Mouse (Mus musculus): ENCODE data around the gene Card19. TPM values are rescaled to one million over a fixed set of nuclear protein-coding genes. Genes with fewer than 3 reads are reported as not detected.

The Card19 gene
- polyA plus RNA-seq, 1 experiment from 2014 or later, result 32.3 TPM

GRCm38 (mm10) chr13:49186798-49187287, 29.0 kb downstream of the Card19 start:
- Histone ChIP-seq H3K4me2 (ENCODE audit: low read depth, low read length) (peak overlapping the region; percentile 92), H3K27me3 (ENCODE audit: insufficient read depth, low read length) (no peaks in the 10 kb centered on the region), H3K4me3 (ENCODE audit: low read depth, low read length) (peak overlapping the region; percentile 65; the same call in 1 of the 2 replicates), H3K36me3 (replicated peaks; ENCODE audit: insufficient read depth, low read length) (no peaks in the 10 kb centered on the region), H3K9me3 (ENCODE audit: low read length) (no peaks in the 10 kb centered on the region), H3K4me1 (ENCODE audit: insufficient read depth) (peaks cover 53% of the 10 kb centered on the region), H3K9ac (replicated peaks) (peak overlapping the region; percentile 57), H3K27ac (ENCODE audit: low read depth) (peak overlapping the region; percentile 95)
- ATAC-seq, result peak; percentile 9
- TF ChIP-seq EP300 (IDR thresholded peaks at IDR 0.05; ENCODE audit: low read depth) (no peak), CTCF (IDR thresholded peaks at IDR 0.05; ENCODE audit: low read depth) (no peak)
- DNase-seq, result no peak
- WGBS (ENCODE audit: insufficient replicate concordance), result 22% methylated on average over 11 of the region's 11 CpGs

DNA sequence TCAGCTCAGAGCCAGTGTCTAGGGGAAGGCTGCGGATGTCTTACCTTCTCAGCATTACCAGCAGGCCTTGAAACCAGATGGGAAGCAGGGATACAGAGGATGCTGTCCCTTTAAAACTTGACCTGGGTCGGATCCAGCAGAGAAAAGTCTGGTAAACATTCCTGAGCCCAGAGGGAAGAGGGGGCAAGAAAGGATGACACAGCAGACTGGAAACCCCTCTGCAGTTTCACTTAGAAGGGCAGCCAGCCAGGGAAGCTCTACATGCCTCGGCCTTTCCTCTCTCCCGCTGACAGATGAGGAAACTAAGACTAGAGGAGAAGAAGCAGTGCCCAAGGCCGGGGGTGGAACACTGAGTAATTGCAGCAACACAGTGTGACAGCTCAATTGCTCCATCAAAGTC, 32.2 kb downstream of the Card19 start:
- no peak overlapping the region for H3K4me2 ChIP-seq (ENCODE audit: low read depth, low read length)
- peaks cover 26% of the 10 kb centered on the region for H3K4me1 ChIP-seq (ENCODE audit: insufficient read depth)
- no peaks in the 10 kb centered on the region for H3K27me3 ChIP-seq (ENCODE audit: insufficient read depth, low read length)
- H3K36me3 ChIP-seq (replicated peaks; ENCODE audit: insufficient read depth, low read length), result no peaks in the 10 kb centered on the region
- no peak for ATAC-seq
- no peak overlapping the region for H3K27ac ChIP-seq (ENCODE audit: low read depth)
- no peak overlapping the region for H3K4me3 ChIP-seq (ENCODE audit: low read depth, low read length)
- WGBS (ENCODE audit: insufficient replicate concordance), result 43% methylated on average over 5 of the region's 5 CpGs
- H3K9ac ChIP-seq (replicated peaks), result no peak overlapping the region; the same call in 1 of the 2 replicates
- DNase-seq, result no peak
- no peaks in the 10 kb centered on the region for H3K9me3 ChIP-seq (ENCODE audit: low read length)
- TF ChIP-seq EP300 (IDR thresholded peaks at IDR 0.05; ENCODE audit: low read depth), result no peak
- no peak for TF ChIP-seq CTCF (IDR thresholded peaks at IDR 0.05; ENCODE audit: low read depth)

GRCm38 (mm10) chr13:49183161-49183560, 32.7 kb downstream of the Card19 start:
- 49% methylated on average over 5 of the region's 5 CpGs for WGBS (ENCODE audit: insufficient replicate concordance)
- Histone ChIP-seq H3K4me1 (ENCODE audit: insufficient read depth) (peaks cover 21% of the 10 kb centered on the region), H3K9me3 (ENCODE audit: low read length) (no peaks in the 10 kb centered on the region), H3K36me3 (replicated peaks; ENCODE audit: insufficient read depth, low read length) (no peaks in the 10 kb centered on the region), H3K27ac (ENCODE audit: low read depth) (no peak overlapping the region), H3K27me3 (ENCODE audit: insufficient read depth, low read length) (no peaks in the 10 kb centered on the region), H3K9ac (replicated peaks) (no peak overlapping the region; the same call in 1 of the 2 replicates), H3K4me3 (ENCODE audit: low read depth, low read length) (no peak overlapping the region), H3K4me2 (ENCODE audit: low read depth, low read length) (no peak overlapping the region)
- ATAC-seq, result no peak
- no peak for TF ChIP-seq CTCF (IDR thresholded peaks at IDR 0.05; ENCODE audit: low read depth)
- TF ChIP-seq EP300 (IDR thresholded peaks at IDR 0.05; ENCODE audit: low read depth), result no peak
- no peak for DNase-seq

DNA sequence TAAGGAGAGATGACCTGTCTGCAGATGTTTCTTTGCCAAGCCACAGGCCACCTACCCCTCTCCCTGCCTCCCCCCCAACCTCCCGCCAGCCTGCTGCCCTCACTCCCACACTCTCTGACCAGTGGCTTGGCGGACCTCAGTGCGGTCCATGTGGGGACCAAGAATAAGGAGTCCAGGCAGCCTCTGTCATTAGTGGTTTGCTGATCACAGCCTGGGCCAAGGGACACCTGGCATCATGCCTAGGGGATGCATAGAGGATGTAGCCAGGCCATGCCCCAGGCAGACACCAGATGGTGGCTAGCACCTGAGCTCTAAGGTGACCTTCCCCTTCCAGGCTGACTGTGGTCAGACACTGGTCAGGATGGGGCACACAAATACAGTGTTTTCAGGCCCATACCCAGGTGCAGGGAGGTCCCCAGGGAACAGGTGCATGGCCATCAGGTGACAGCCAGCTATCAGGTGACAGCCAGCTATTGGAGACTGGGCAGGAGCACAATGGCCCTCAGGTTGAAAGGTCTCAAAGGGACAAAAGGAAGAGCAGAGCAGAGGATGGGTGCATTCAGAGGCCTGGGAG, 34.3 kb downstream of the Card19 start:
- H3K36me3 ChIP-seq (replicated peaks; ENCODE audit: insufficient read depth, low read length), result no peaks in the 10 kb centered on the region
- H3K27me3 ChIP-seq (ENCODE audit: insufficient read depth, low read length), result no peaks in the 10 kb centered on the region
- no peak overlapping the region for H3K4me3 ChIP-seq (ENCODE audit: low read depth, low read length)
- no peak for ATAC-seq
- H3K9me3 ChIP-seq (ENCODE audit: low read length), result no peaks in the 10 kb centered on the region
- 86% methylated on average over 3 of the region's 3 CpGs for WGBS (ENCODE audit: insufficient replicate concordance)
- H3K4me1 ChIP-seq (ENCODE audit: insufficient read depth), result peaks cover 13% of the 10 kb centered on the region
- H3K4me2 ChIP-seq (ENCODE audit: low read depth, low read length), result no peak overlapping the region
- H3K27ac ChIP-seq (ENCODE audit: low read depth), result no peak overlapping the region
- TF ChIP-seq EP300 (IDR thresholded peaks at IDR 0.05; ENCODE audit: low read depth) (no peak), CTCF (IDR thresholded peaks at IDR 0.05; ENCODE audit: low read depth) (no peak)
- H3K9ac ChIP-seq (replicated peaks), result no peak overlapping the region
- no peak for DNase-seq

GRCm38 (mm10) chr13:49180691-49181090, 35.1 kb downstream of the Card19 start:
- H3K4me1 ChIP-seq (ENCODE audit: insufficient read depth), result peaks cover 9% of the 10 kb centered on the region
- no peaks in the 10 kb centered on the region for H3K36me3 ChIP-seq (replicated peaks; ENCODE audit: insufficient read depth, low read length)
- H3K4me3 ChIP-seq (ENCODE audit: low read depth, low read length), result no peak overlapping the region
- no peak overlapping the region for H3K9ac ChIP-seq (replicated peaks)
- no peaks in the 10 kb centered on the region for H3K9me3 ChIP-seq (ENCODE audit: low read length)
- H3K27ac ChIP-seq (ENCODE audit: low read depth), result no peak overlapping the region
- H3K27me3 ChIP-seq (ENCODE audit: insufficient read depth, low read length), result no peaks in the 10 kb centered on the region
- TF ChIP-seq EP300 (IDR thresholded peaks at IDR 0.05; ENCODE audit: low read depth), result no peak
- TF ChIP-seq CTCF (IDR thresholded peaks at IDR 0.05; ENCODE audit: low read depth), result no peak
- WGBS (ENCODE audit: insufficient replicate concordance), result 43% methylated on average over 1 of the region's 1 CpGs
- H3K4me2 ChIP-seq (ENCODE audit: low read depth, low read length), result no peak overlapping the region
- ATAC-seq (no peak), DNase-seq (no peak)

GRCm38 (mm10) chr13:49180274-49180673, 35.6 kb downstream of the Card19 start:
- no peak for ATAC-seq
- 64% methylated on average over 5 of the region's 5 CpGs for WGBS (ENCODE audit: insufficient replicate concordance)
- Histone ChIP-seq H3K4me2 (ENCODE audit: low read depth, low read length) (no peak overlapping the region), H3K4me1 (ENCODE audit: insufficient read depth) (peaks cover 9% of the 10 kb centered on the region), H3K4me3 (ENCODE audit: low read depth, low read length) (no peak overlapping the region), H3K27me3 (ENCODE audit: insufficient read depth, low read length) (no peaks in the 10 kb centered on the region), H3K9me3 (ENCODE audit: low read length) (no peaks in the 10 kb centered on the region), H3K36me3 (replicated peaks; ENCODE audit: insufficient read depth, low read length) (no peaks in the 10 kb centered on the region), H3K9ac (replicated peaks) (no peak overlapping the region), H3K27ac (ENCODE audit: low read depth) (no peak overlapping the region)
- no peak for TF ChIP-seq CTCF (IDR thresholded peaks at IDR 0.05; ENCODE audit: low read depth)
- no peak for TF ChIP-seq EP300 (IDR thresholded peaks at IDR 0.05; ENCODE audit: low read depth)
- no peak for DNase-seq
